Mouse (Mus musculus) heart, adult 10 weeks (tissue): Measurements from ENCODE around the gene Armt1. TPM values are rescaled to one million over a fixed set of nuclear protein-coding genes. Genes with fewer than 3 reads are reported as not detected.

Source experiments
- polyA plus RNA-seq: library from polyadenylated mRNA; stranded (reverse); fragments of 350-450 nt; fragmentation: Illumina TruSeq; extraction: RNeasy Lipid Tissue Mini Kit (QIAGEN cat#74804); gene quantifications from one replicate; pipeline ENCODE4 v1.2.3, GENCODE M21; 2014; ENCODE audit warnings: low read depth, low replicate concordance

Armt1 gene
- polyA plus RNA-seq = 10.4 TPM

DNA sequence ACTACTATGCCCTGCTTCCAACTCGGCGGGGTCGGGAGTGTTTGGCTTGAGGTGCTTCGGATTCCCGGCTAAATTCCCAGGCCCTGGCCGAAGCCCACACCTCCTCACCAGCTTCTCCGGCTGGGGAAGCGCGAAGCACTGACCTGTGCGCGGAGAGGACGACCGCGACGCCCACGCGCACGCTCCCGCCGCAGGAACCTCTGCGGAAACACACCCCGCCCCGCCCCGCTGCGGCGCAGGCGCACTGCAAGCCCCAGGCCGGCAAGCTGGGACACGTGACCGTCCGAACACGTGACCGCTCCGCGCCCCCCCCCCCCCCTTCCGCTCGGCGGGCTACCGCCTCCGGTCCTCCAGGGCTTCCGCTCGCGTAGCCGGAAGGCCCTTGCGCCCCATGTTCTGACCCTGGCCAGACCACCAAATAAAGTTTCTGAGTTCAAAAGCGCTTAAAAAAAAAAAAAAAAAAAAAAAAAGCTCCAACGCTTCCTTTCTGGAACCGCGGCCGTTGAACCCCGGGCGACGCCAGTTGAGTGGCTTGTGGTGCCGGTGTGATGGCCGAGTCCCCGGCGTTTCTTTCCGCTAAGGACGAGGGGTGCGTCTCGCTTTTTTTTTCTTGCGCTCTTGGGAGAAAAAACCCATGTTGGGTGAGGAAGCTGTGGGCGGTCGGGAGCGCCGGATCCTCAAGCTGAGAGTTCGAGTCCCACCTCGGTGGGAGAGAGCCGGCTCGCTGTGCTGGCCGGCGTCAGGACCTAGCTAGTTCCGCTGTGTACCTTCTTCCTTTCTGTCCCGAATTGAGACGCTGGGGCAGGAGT is at the start of gene Armt1, which contains the start of gene Rmnd1:
Armt1 (plus strand) TSS at position 345 of the 809 bp plus-strand sequence.
Rmnd1 (minus strand) TSS at position 266 of the 809 bp plus-strand sequence.

DNA sequence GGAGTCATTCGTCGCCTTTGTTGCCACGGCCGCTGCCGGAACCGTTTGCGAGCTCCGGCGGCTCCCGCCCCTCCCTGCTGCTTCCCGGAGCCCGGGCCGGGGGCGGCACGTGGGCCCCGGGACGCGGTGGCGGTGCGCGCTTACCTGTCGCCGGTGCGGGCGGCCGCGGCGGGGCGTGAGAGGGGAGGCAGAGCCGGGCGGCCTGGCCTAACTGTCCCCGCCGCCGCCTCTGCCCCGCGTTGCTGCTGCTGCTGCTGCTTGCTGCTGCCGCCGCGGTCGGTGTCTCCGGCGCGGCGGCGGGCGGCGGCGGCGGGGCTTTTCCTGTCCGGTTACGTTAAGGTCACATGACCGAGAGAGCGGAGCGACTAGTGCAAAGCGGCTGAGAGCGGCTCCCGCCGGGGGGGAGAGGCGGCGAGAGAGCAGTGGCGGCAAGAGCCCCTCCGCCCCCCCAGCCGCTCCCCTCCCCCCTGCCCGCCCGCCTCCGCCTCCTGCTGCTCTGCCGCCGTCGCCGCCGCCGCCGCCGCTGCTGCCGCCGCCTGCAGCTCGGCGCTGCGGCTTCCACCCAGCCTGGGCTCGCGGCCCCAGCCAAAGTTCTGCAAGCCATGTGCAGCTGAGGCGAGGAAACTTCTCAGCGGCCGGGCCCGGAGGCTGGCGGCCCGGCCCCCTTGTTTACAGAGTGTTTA is 44.4 kb upstream of the Armt1 start, which contains the start of gene Zbtb2:
Zbtb2 (minus strand) TSS at position 408 of the 683 bp plus-strand sequence.

GRCm38 (mm10) chr10:4482355-4482754 is 50.1 kb downstream of the Armt1 start, which contains the start of gene Ccdc170:
Ccdc170 (plus strand) TSS chr10:4482502.

Other genes starting within 250 kb of the Armt1 start
- gene Akap12, start 166.1 kb upstream of the Armt1 start, polyA plus RNA-seq = 21.0 TPM
- 5.9 TPM for gene Zbtb2, start 44.4 kb upstream of the Armt1 start, polyA plus RNA-seq
- gene Rmnd1, start 79 bp upstream of the Armt1 start, polyA plus RNA-seq = 120 TPM
- gene Ccdc170, start 50.0 kb downstream of the Armt1 start, polyA plus RNA-seq = 0.21 TPM
- gene Esr1, start 179.1 kb downstream of the Armt1 start, polyA plus RNA-seq = 0.63 TPM